26 mouse cellular contexts compared by ENCODE assay signal in the genomic region with DNA sequence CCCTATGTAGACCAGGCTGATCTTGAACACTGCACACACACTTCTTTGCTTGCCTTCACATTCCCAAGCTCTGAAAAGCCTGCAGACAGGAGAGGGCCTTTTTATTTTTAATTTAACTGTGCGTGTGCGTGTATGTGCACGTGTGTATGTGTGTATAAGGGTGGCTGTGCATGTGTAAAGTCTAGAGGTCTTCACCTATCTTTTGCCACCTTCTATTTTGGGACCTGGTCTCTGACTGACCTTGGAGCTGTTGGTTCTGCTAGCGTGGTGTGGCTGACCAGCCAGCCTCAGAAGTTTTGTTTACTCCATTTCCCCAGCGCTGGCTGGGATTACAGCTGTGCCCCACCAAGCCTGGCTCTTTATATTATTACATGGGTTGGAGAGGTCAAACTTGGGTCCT.
DNase-seq lines count a peak whose midpoint lies in the region; ATAC-seq and TF ChIP-seq lines count a peak whose summit lies in the region.
"Had no signal": no experiment of that assay in that cellular context is flagged by ENCODE, and none has a peak within 500 bp of the region (broad histone marks: within the 10 kb centered on the region; RNA-seq: fewer than 3 reads in every experiment).

No protein-coding gene starts in this region.

- TF ChIP-seq POLR2A in heart, adult 2 months (IDR thresholded peaks at IDR 0.05; ENCODE audit: insufficient read depth, low read depth, low read length): no peak

- TF ChIP-seq CTCF in heart, adult 2 months (IDR thresholded peaks at IDR 0.05): no peak

- intact Hi-C loops in heart, adult 2 months (cut with DNase I): loop anchor here (2.0 kb wide), 1 partner anchor 311 kb away; no protein-coding TSS in a partner anchor

- H3K36me3 ChIP-seq in forebrain, embryonic 14.5 days (ENCODE audit: control insufficient read depth, insufficient read depth, low read length): no peaks in the 10 kb centered on the region
- no peaks in the 10 kb centered on the region for H3K36me3 ChIP-seq in forebrain, embryonic 13.5 days (ENCODE audit: poor library complexity, severe bottlenecking)
- H3K36me3 ChIP-seq in heart, embryonic 13.5 days: no peaks in the 10 kb centered on the region
- no peaks in the 10 kb centered on the region for H3K36me3 ChIP-seq in heart, adult 2 months (ENCODE audit: control insufficient read depth, insufficient read depth, low read length)
- no peaks in the 10 kb centered on the region for H3K36me3 ChIP-seq in heart, embryonic 16.5 days (ENCODE audit: control insufficient read depth, insufficient read depth)
- no peaks in the 10 kb centered on the region for H3K36me3 ChIP-seq in limb, embryonic 13.5 days
- no peaks in the 10 kb centered on the region for H3K36me3 ChIP-seq in limb, embryonic 10.5 days
- H3K36me3 ChIP-seq: forebrain, embryonic 10.5 days; G1E; hindbrain, embryonic 15.5 days; intestine, embryonic 15.5 days; kidney, embryonic 15.5 days had no signal

- no peak overlapping the region for H3K4me3 ChIP-seq in forebrain, embryonic 14.5 days (ENCODE audit: low read depth, low read length)
- no peak overlapping the region for H3K4me3 ChIP-seq in forebrain, embryonic 13.5 days
- H3K4me3 ChIP-seq in heart, embryonic 13.5 days: no peak overlapping the region
- H3K4me3 ChIP-seq in heart, adult 2 months: no peak overlapping the region
- no peak overlapping the region for H3K4me3 ChIP-seq in heart, embryonic 16.5 days (ENCODE audit: low read length)
- no peak overlapping the region for H3K4me3 ChIP-seq in limb, embryonic 13.5 days
- no peak overlapping the region for H3K4me3 ChIP-seq in limb, embryonic 10.5 days
- H3K4me3 ChIP-seq: forebrain, embryonic 10.5 days; gastrocnemius, adult 2 months; hindbrain, embryonic 15.5 days; intestine, embryonic 15.5 days; kidney, embryonic 15.5 days had no signal

- H3K4me2 ChIP-seq in forebrain, embryonic 14.5 days (ENCODE audit: low read length): no peak overlapping the region
- no peak overlapping the region for H3K4me2 ChIP-seq in forebrain, embryonic 13.5 days
- H3K4me2 ChIP-seq in heart, embryonic 13.5 days: no peak overlapping the region
- H3K4me2 ChIP-seq in heart, embryonic 16.5 days (ENCODE audit: low read depth, low read length): no peak overlapping the region
- no peak overlapping the region for H3K4me2 ChIP-seq in limb, embryonic 13.5 days (replicated peaks)
- H3K4me2 ChIP-seq: hindbrain, embryonic 15.5 days; intestine, embryonic 15.5 days; kidney, embryonic 15.5 days had no signal

- no peak for ATAC-seq in forebrain, embryonic 14.5 days
- ATAC-seq in forebrain, embryonic 13.5 days: no peak
- no peak for ATAC-seq in heart, embryonic 13.5 days (ENCODE audit: extremely low read depth, insufficient number of reproducible peaks, low FRiP score, low TSS enrichment)
- peak; percentile 62 for ATAC-seq in heart, embryonic 16.5 days (replicated peaks; ENCODE audit: extremely low read depth, insufficient read depth, low FRiP score)
- no peak for ATAC-seq in limb, embryonic 13.5 days (ENCODE audit: low FRiP score, low read depth)
- ATAC-seq: forebrain, postnatal 0 days; intestine, embryonic 15.5 days; Patski had no signal

- TF ChIP-seq EP300 in heart, adult 2 months (IDR thresholded peaks at IDR 0.05; ENCODE audit: insufficient read depth, low read depth, low read length): no peak

- 87% methylated on average over 5 of the region's 5 CpGs for WGBS in forebrain, embryonic 14.5 days
- 87% methylated on average over 5 of the region's 5 CpGs for WGBS in forebrain, embryonic 13.5 days
- WGBS in heart, embryonic 13.5 days: 45% methylated on average over 5 of the region's 5 CpGs
- 60% methylated on average over 5 of the region's 5 CpGs for WGBS in heart, adult 2 months
- 45% methylated on average over 5 of the region's 5 CpGs for WGBS in heart, embryonic 16.5 days
- 77% methylated on average over 5 of the region's 5 CpGs for WGBS in limb, embryonic 13.5 days
- 85% methylated on average over 5 of the region's 5 CpGs for WGBS in limb, embryonic 10.5 days

- peak overlapping the region; percentile 17; the same call in 1 of the 2 replicates for H3K9ac ChIP-seq in forebrain, embryonic 14.5 days (ENCODE audit: low read length)
- H3K9ac ChIP-seq in forebrain, embryonic 13.5 days: no peak overlapping the region
- no peak overlapping the region for H3K9ac ChIP-seq in heart, embryonic 13.5 days
- H3K9ac ChIP-seq in heart, adult 2 months (ENCODE audit: low read depth, low read length): no peak overlapping the region
- H3K9ac ChIP-seq in heart, embryonic 16.5 days (ENCODE audit: low read length): no peak overlapping the region
- H3K9ac ChIP-seq in limb, embryonic 13.5 days: 0 out of 2 replicates have a peak overlapping the region, but pooled peaks have one; percentile 15
- H3K9ac ChIP-seq: forebrain, postnatal 0 days; hindbrain, embryonic 15.5 days; intestine, embryonic 15.5 days; kidney, embryonic 15.5 days had no signal

- H3K27me3 ChIP-seq in forebrain, embryonic 14.5 days (replicated peaks; ENCODE audit: control insufficient read depth, insufficient read depth, low read length): no peaks in the 10 kb centered on the region
- H3K27me3 ChIP-seq in forebrain, embryonic 13.5 days: no peaks in the 10 kb centered on the region
- H3K27me3 ChIP-seq in heart, embryonic 13.5 days (replicated peaks): 0 out of 2 replicates have a peak, but pooled peaks cover 3% of the 10 kb centered on the region
- H3K27me3 ChIP-seq in heart, adult 2 months (ENCODE audit: control insufficient read depth, insufficient read depth, low read length): no peaks in the 10 kb centered on the region
- no peaks in the 10 kb centered on the region for H3K27me3 ChIP-seq in heart, embryonic 16.5 days (ENCODE audit: control insufficient read depth, insufficient read depth, low read length)
- no peaks in the 10 kb centered on the region for H3K27me3 ChIP-seq in limb, embryonic 13.5 days
- no peaks in the 10 kb centered on the region for H3K27me3 ChIP-seq in limb, embryonic 10.5 days (ENCODE audit: low read depth, poor library complexity, severe bottlenecking)
- H3K27me3 ChIP-seq: hindbrain, embryonic 15.5 days; intestine, embryonic 15.5 days; kidney, embryonic 15.5 days; Patski had no signal

- no peaks in the 10 kb centered on the region for H3K79me2 ChIP-seq in heart, adult 2 months (replicated peaks; ENCODE audit: control insufficient read depth, insufficient read depth, low read length)

- H3K4me1 ChIP-seq in forebrain, embryonic 14.5 days (ENCODE audit: control insufficient read depth, insufficient read depth, low read length): no peaks in the 10 kb centered on the region
- no peaks in the 10 kb centered on the region for H3K4me1 ChIP-seq in forebrain, embryonic 13.5 days
- peaks cover 17% of the 10 kb centered on the region for H3K4me1 ChIP-seq in heart, embryonic 13.5 days
- H3K4me1 ChIP-seq in heart, adult 2 months (ENCODE audit: control insufficient read depth, insufficient read depth, low read length): no peaks in the 10 kb centered on the region; the same call in none of the 2 replicates
- peaks cover 9% of the 10 kb centered on the region for H3K4me1 ChIP-seq in heart, embryonic 16.5 days (ENCODE audit: control insufficient read depth, insufficient read depth, low read length)
- H3K4me1 ChIP-seq in limb, embryonic 13.5 days: peaks cover 14% of the 10 kb centered on the region; the same call in 1 of the 2 replicates
- H3K4me1 ChIP-seq in limb, embryonic 10.5 days: peaks cover 8% of the 10 kb centered on the region; the same call in 1 of the 2 replicates
- H3K4me1 ChIP-seq: forebrain, embryonic 10.5 days; hindbrain, embryonic 15.5 days; intestine, embryonic 15.5 days had no signal

- DNase-seq in forebrain, embryonic 14.5 days (ENCODE audit: low spot score): no peak
- DNase-seq in heart, adult 2 months: no peak
- DNase-seq in heart, adult 11 months: no peak
- DNase-seq in limb, embryonic 10.5 days (ENCODE audit: low spot score): no peak
- DNase-seq: adrenal gland, postnatal 10 days; adrenal gland, postnatal 36 days; B cell, adult 2 months; cerebellum, adult 18-20 months; cerebellum, adult 9-10 months; cerebellum, postnatal 14 days; forebrain, postnatal 0 days; gastrocnemius, adult 2 months; gastrocnemius, postnatal 14 days; heart, postnatal 10 days; kidney, adult 11 months; kidney, adult 8-10 months had no signal

- H3K9me3 ChIP-seq in forebrain, embryonic 14.5 days (replicated peaks; ENCODE audit: control insufficient read depth, low read length): no peaks in the 10 kb centered on the region
- no peaks in the 10 kb centered on the region for H3K9me3 ChIP-seq in forebrain, embryonic 13.5 days (replicated peaks)
- no peaks in the 10 kb centered on the region for H3K9me3 ChIP-seq in heart, embryonic 13.5 days
- no peaks in the 10 kb centered on the region for H3K9me3 ChIP-seq in heart, embryonic 16.5 days (replicated peaks; ENCODE audit: control insufficient read depth, low read length)
- H3K9me3 ChIP-seq in limb, embryonic 13.5 days: no peaks in the 10 kb centered on the region
- no peaks in the 10 kb centered on the region for H3K9me3 ChIP-seq in limb, embryonic 10.5 days (replicated peaks)
- H3K9me3 ChIP-seq: forebrain, embryonic 10.5 days; hindbrain, embryonic 15.5 days; intestine, embryonic 15.5 days; kidney, embryonic 15.5 days had no signal

- H3K27ac ChIP-seq in forebrain, embryonic 14.5 days (ENCODE audit: low read depth, low read length): no peak overlapping the region
- H3K27ac ChIP-seq in forebrain, embryonic 13.5 days: no peak overlapping the region
- H3K27ac ChIP-seq in heart, embryonic 13.5 days (replicated peaks): 0 out of 2 replicates have a peak overlapping the region, but pooled peaks have one; percentile 17
- H3K27ac ChIP-seq in heart, adult 2 months: no peak overlapping the region
- peak overlapping the region; percentile 51 for H3K27ac ChIP-seq in heart, embryonic 16.5 days (ENCODE audit: low read length)
- no peak overlapping the region for H3K27ac ChIP-seq in limb, embryonic 13.5 days
- no peak overlapping the region for H3K27ac ChIP-seq in limb, embryonic 10.5 days
- H3K27ac ChIP-seq: forebrain, embryonic 10.5 days; gastrocnemius, adult 2 months; hindbrain, embryonic 15.5 days; intestine, embryonic 15.5 days; kidney, embryonic 15.5 days had no signal

Comparison
In these comparisons a context has a peak if more than half of its experiments do, and no peak if none do; other contexts are left out.
1. H3K27ac ChIP-seq: peak in heart, embryonic 13.5 days (single experiment) and heart, embryonic 16.5 days (single experiment); none in forebrain, embryonic 14.5 days (single experiment), forebrain, embryonic 13.5 days (single experiment), heart, adult 2 months (single experiment), limb, embryonic 13.5 days (single experiment) and limb, embryonic 10.5 days (single experiment).
2. H3K9ac ChIP-seq: peak in forebrain, embryonic 14.5 days (single experiment) and limb, embryonic 13.5 days (single experiment); none in forebrain, embryonic 13.5 days (single experiment), heart, embryonic 13.5 days (single experiment), heart, adult 2 months (single experiment) and heart, embryonic 16.5 days (single experiment).